Mouse (Mus musculus) c-Kit-positive CD71-positive TER-119-negative erythroid progenitor cells, embryonic 14.5 days (primary cell): ENCODE measurements around the gene Gm21750.
A peak's percentile ranks its signal among the peaks of the same experiment; 100 is the strongest.
"Not testable (repeated sequence)": the region's sequence is repeated elsewhere in the genome, so short reads cannot be mapped to it uniquely, and the experiment has no call there.

ENCODE experiments used
- DNase-seq: peaks from one replicate; pipeline ENCODE4 v3.0.0-alpha.2; 2013; ENCODE audit warnings: low read depth

Gm21750 gene

GRCm38 (mm10) chr14:73660925-73661324, at the start of gene Gm21750:
Gene Gm21750 (plus strand): TSS chr14:73661225.
- not testable (repeated sequence) for DNase-seq

- DNase-seq = not testable (repeated sequence)
Observed at GRCm38 (mm10) chr14:73614961-73615360, 46.1 kb upstream of the Gm21750 start.

GRCm38 (mm10) chr14:73620880-73621279, 40.1 kb upstream of the Gm21750 start:
- no peak for DNase-seq

GRCm38 (mm10) chr14:73622988-73623387, 38.0 kb upstream of the Gm21750 start:
- DNase-seq = no peak

GRCm38 (mm10) chr14:73625469-73625868, 35.6 kb upstream of the Gm21750 start:
- no peak for DNase-seq

GRCm38 (mm10) chr14:73631511-73631910, 29.5 kb upstream of the Gm21750 start:
- DNase-seq = no peak

GRCm38 (mm10) chr14:73632648-73633263, 28.3 kb upstream of the Gm21750 start:
- no peak for DNase-seq

GRCm38 (mm10) chr14:73634356-73634755, 26.7 kb upstream of the Gm21750 start:
- no peak for DNase-seq

- DNase-seq = peak; percentile 5
Observed at GRCm38 (mm10) chr14:73637460-73637859, 23.6 kb upstream of the Gm21750 start.

GRCm38 (mm10) chr14:73650179-73650578, 10.8 kb upstream of the Gm21750 start:
- no peak for DNase-seq

- DNase-seq = no peak
Observed at GRCm38 (mm10) chr14:73670091-73670490, 9.1 kb downstream of the Gm21750 start.

- no peak for DNase-seq
Observed at GRCm38 (mm10) chr14:73687726-73688125, 26.7 kb downstream of the Gm21750 start.

- no peak for DNase-seq
Observed at GRCm38 (mm10) chr14:73688427-73688826, 27.4 kb downstream of the Gm21750 start.

GRCm38 (mm10) chr14:73700256-73700655, 39.2 kb downstream of the Gm21750 start:
- DNase-seq = no peak

GRCm38 (mm10) chr14:73709412-73710110, 48.5 kb downstream of the Gm21750 start:
- no peak for DNase-seq
